Mouse (Mus musculus) ovary, adult 2 months (tissue): ENCODE data around the gene OR5BS1P. TPM values are rescaled to one million over a fixed set of nuclear protein-coding genes. Genes with fewer than 3 reads are reported as not detected.

Experiments
- polyA plus RNA-seq: library from polyadenylated mRNA; depleted of rRNA; stranded (reverse); fragments of >200 nt; gene quantifications from 2 replicates; pipeline ENCODE4 v1.2.3, GENCODE M21; 2012; rRNA removed

Gene OR5BS1P
- polyA plus RNA-seq: not detected in 2 replicates

GRCm38 (mm10) chr15:98469596-98469995, at the start of gene OR5BS1P:
Gene OR5BS1P, plus strand, starts transcription at chr15:98469896.

GRCm38 (mm10) chr15:98430925-98431324, 38.8 kb upstream of the OR5BS1P start, which contains the start of gene Olfr282:
Gene Olfr282, plus strand, starts transcription at chr15:98431225.

GRCm38 (mm10) chr15:98452288-98452687, 17.4 kb upstream of the OR5BS1P start, which contains the start of gene Olfr281:
Gene Olfr281, plus strand, starts transcription at chr15:98452588.

GRCm38 (mm10) chr15:98482701-98483100, 13.0 kb downstream of the OR5BS1P start, which contains the start of gene Lalba:
Gene Lalba, minus strand, starts transcription at chr15:98482721.

GRCm38 (mm10) chr15:98492102-98492501, 22.4 kb downstream of the OR5BS1P start, which contains the start of gene Olfr279:
Gene Olfr279, plus strand, starts transcription at chr15:98492402.

Other genes with a start within 250 kb of the OR5BS1P start
- not detected in 2 replicates for gene Gm44579, start 248.9 kb upstream of the OR5BS1P start, polyA plus RNA-seq
- gene Olfr287, start 248.8 kb upstream of the OR5BS1P start, polyA plus RNA-seq: 0.24 and 0.88 TPM in 2 replicates
- not detected in 2 replicates for gene Olfr286, start 235.4 kb upstream of the OR5BS1P start, polyA plus RNA-seq
- gene H1fnt, start 212.6 kb upstream of the OR5BS1P start, polyA plus RNA-seq: not detected in 2 replicates
- gene Zfp641, start 173.7 kb upstream of the OR5BS1P start, polyA plus RNA-seq: 2.1 and 2.3 TPM in 2 replicates
- gene Olfr285, start 152.5 kb upstream of the OR5BS1P start, polyA plus RNA-seq: not detected in 2 replicates
- gene Olfr284, start 128.9 kb upstream of the OR5BS1P start, polyA plus RNA-seq: not detected in 2 replicates
- not detected in 2 replicates for gene Olfr283, start 89.0 kb upstream of the OR5BS1P start, polyA plus RNA-seq
- gene Olfr282, start 38.7 kb upstream of the OR5BS1P start, polyA plus RNA-seq: not detected in 2 replicates
- not detected in 2 replicates for gene Olfr281, start 17.3 kb upstream of the OR5BS1P start, polyA plus RNA-seq
- not detected in 2 replicates for gene Lalba, start 12.8 kb downstream of the OR5BS1P start, polyA plus RNA-seq
- gene Olfr279, start 22.5 kb downstream of the OR5BS1P start, polyA plus RNA-seq: not detected in 2 replicates
- gene Kansl2, start 64.4 kb downstream of the OR5BS1P start, polyA plus RNA-seq: 40.8 and 48.7 TPM in 2 replicates
- gene Ccnt1, start 101.0 kb downstream of the OR5BS1P start, polyA plus RNA-seq: 14.3 and 16.6 TPM in 2 replicates
- 0.99 TPM in 1 of 2 replicates, not detected in the other for gene 4930415O20Rik, start 101.1 kb downstream of the OR5BS1P start, polyA plus RNA-seq
- gene Adcy6, start 140.2 kb downstream of the OR5BS1P start, polyA plus RNA-seq: 92.3 and 95.3 TPM in 2 replicates
- 122 and 125 TPM in 2 replicates for gene Cacnb3, start 160.9 kb downstream of the OR5BS1P start, polyA plus RNA-seq
- gene Ddx23, start 193.0 kb downstream of the OR5BS1P start, polyA plus RNA-seq: 36.2 and 37.9 TPM in 2 replicates
- gene Rnd1, start 207.6 kb downstream of the OR5BS1P start, polyA plus RNA-seq: 2.1 and 2.6 TPM in 2 replicates
- 6.3 and 7.8 TPM in 2 replicates for gene Ccdc65, start 238.3 kb downstream of the OR5BS1P start, polyA plus RNA-seq